Mouse (Mus musculus) cerebellum, postnatal 14 days (tissue): ENCODE measurements at regions not wholly inside any gene's neighbourhood (a gene's known extent, or its start where the extent isn't known, plus 50 kb on each side); places are given as distances from the start of the nearest gene placed in this dataset.

ENCODE experiments used
- DNase-seq, 2 experiments: peaks; one replicate each; pipeline ENCODE4 v3.0.0; 2021; ENCODE audit warnings: mixed read lengths in 2 of 2

- no peak for DNase-seq
These were observed 164.7 kb downstream of the Grb14 start for GRCm38 (mm10) chr2:64860113-64860512.

DNA sequence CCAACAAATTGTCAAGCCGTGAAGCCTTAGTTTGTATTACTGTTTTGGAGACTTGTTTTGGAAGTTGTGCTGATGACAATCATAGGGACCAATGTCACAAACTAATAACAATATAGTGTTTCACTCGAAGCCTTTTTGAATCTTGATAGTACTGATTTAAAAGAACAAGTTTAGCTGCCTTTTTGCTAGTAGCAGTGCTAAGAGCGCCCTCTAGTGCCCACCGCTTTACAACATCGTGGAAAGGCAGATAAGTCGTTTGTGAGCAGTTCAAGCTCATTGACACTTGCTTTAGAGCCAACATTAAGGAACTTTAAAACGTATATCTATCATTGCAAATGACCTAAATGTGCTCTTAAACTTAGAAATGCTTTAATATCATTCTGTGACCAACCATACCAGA, 170.9 kb downstream of the Grb14 start:
- peak; percentile 88 to 92 for DNase-seq

DNA sequence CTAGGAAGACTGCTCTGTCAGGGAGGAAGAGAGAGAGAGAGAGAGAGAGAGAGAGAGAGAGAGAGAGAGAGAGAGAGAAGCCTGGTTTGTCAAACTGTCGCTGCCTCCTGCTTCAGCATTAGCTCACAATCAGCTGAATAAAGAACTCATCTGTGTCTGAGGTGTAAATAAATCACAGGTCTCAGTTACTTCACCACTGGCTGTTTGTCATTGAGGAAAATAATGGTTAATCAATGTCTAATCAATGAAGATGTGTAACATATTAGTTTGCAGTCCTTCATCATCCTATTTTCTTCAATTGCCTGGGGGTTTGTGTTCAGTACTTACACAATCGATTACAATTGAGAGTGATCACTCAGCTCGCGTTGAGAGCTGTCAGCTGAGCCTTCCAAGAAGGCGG, 171.9 kb downstream of the Grb14 start:
- no peak for DNase-seq

GRCm38 (mm10) chr2:64851096-64851495, 173.7 kb downstream of the Grb14 start:
- no peak for DNase-seq

DNA sequence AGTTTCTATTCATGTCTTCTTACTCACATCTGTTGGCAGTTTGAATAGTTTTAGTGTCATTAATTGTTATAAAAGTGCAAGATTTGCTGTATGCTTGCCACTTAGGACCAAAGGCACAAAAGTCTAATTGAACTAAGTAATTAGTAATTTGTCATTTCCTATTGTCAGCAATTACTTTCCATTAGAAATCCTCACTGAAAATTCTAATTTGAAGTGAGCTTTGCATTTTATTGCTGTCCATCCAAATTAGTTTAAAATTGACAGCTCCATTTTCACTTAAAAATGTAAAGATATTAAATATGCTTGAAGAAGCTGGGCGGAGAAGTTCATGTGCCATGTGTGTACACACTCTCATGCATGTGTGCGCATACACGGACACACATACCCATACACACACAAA, 174.1 kb downstream of the Grb14 start:
- DNase-seq, result no peak

- peak; percentile 8 to 36 for DNase-seq
These were observed 200.3 kb downstream of the Grb14 start for GRCm38 (mm10) chr2:64824494-64824893.

GRCm38 (mm10) chr2:64823905-64824304, 200.9 kb downstream of the Grb14 start:
- no peak for DNase-seq

GRCm38 (mm10) chr2:64823074-64823473, 201.7 kb downstream of the Grb14 start:
- no peak for DNase-seq

- no peak for DNase-seq
These were observed 206.6 kb downstream of the Grb14 start for GRCm38 (mm10) chr2:64818159-64818558.
